Mouse (Mus musculus) kidney, postnatal 0 days (tissue): ENCODE measurements at regions not wholly inside any gene's neighbourhood (a gene's known extent, or its start where the extent isn't known, plus 50 kb on each side); places are given as distances from the start of the nearest gene placed in this dataset.
A peak's percentile ranks its signal among the peaks of the same experiment; 100 is the strongest.

Experiments used
- ATAC-seq: fragments of 200-750 bp; cut with Nextera tagmentation; replicated peaks from 2 replicates; pipeline ENCODE4 v1.8.0; 2017; ENCODE audit warnings: low read depth, moderate number of reproducible peaks, moderate TSS enrichment, moderate library complexity; ENCODE audit not compliant: low FRiP score
- DNase-seq: peaks from one replicate; pipeline ENCODE4 v3.0.0-alpha.2; 2016; ENCODE audit warnings: low spot score
- H3K27ac ChIP-seq: fragments of 300-500 bp; sonication (generic); 2 replicates; pipeline ENCODE4 v1.5.1; 2014; ENCODE audit warnings: mild to moderate bottlenecking
- H3K27me3 ChIP-seq: fragments of 300-500 bp; sonication (generic); 2 replicates; pipeline ENCODE4 v1.6.1; 2014; ENCODE audit warnings: low read length, mixed read lengths; ENCODE audit not compliant: insufficient read depth
- H3K36me3 ChIP-seq: fragments of 300-500 bp; sonication (generic); 2 replicates; pipeline ENCODE4 v1.6.1; 2014; ENCODE audit warnings: low read length, mixed read lengths; ENCODE audit not compliant: insufficient read depth
- H3K4me1 ChIP-seq: fragments of 300-500 bp; sonication (generic); replicated peaks from 2 replicates; pipeline ENCODE4 v1.6.1; 2014; ENCODE audit warnings: antibody characterized with exemption, low read length, mixed read lengths; ENCODE audit not compliant: insufficient read depth
- H3K4me2 ChIP-seq: fragments of 300-500 bp; sonication (generic); 2 replicates; pipeline ENCODE4 v1.6.1; 2014; ENCODE audit warnings: mild to moderate bottlenecking, low read length, moderate library complexity, mixed read lengths
- H3K4me3 ChIP-seq: fragments of 300-500 bp; sonication (generic); replicated peaks from 2 replicates; pipeline ENCODE4 v1.5.1; 2014; ENCODE audit warnings: low read depth, low read length
- H3K9ac ChIP-seq: fragments of 300-500 bp; sonication (generic); 2 replicates; pipeline ENCODE4 v1.6.1; 2014; ENCODE audit warnings: low read depth, low read length
- H3K9me3 ChIP-seq: fragments of 300-500 bp; sonication (generic); replicated peaks from 2 replicates; pipeline ENCODE4 v1.6.1; 2016; ENCODE audit warnings: low read length, inconsistent platforms, mixed read lengths
- CTCF ChIP-seq: IDR thresholded peaks from 2 replicates; pipeline ENCODE4 v1.5.1; 2016; ENCODE audit warnings: antibody characterized with exemption, low read depth, mild to moderate bottlenecking, moderate library complexity
- WGBS: fragments of 180-500 bp; shearing (Covaris S2); extraction: QIAGEN DNeasy Blood & Tissue Kit; methylation state at CpG from one replicate; pipeline ENCODE4 v1.1.7; 2014; 5-methylcytosine and 5-hydroxymethylcytosine counted together

- 78% methylated on average over 8 of the region's 8 CpGs for WGBS
- no peaks in the 10 kb centered on the region for H3K27me3 ChIP-seq
- H3K4me2 ChIP-seq, result no peak overlapping the region
- no peaks in the 10 kb centered on the region for H3K36me3 ChIP-seq
- H3K9me3 ChIP-seq, result no peaks in the 10 kb centered on the region
- H3K9ac ChIP-seq, result no peak overlapping the region
- no peak overlapping the region for H3K4me3 ChIP-seq
- no peak overlapping the region for H3K27ac ChIP-seq
- H3K4me1 ChIP-seq, result no peaks in the 10 kb centered on the region
- no peak for DNase-seq
- no peak for TF ChIP-seq CTCF
- no peak for ATAC-seq
Observed at GRCm38 (mm10) chr8:103851286-103851685, 250.1 kb upstream of the Cdh5 start.

- no peak for TF ChIP-seq CTCF
- Histone ChIP-seq H3K4me3 (no peak overlapping the region), H3K36me3 (no peaks in the 10 kb centered on the region), H3K4me1 (no peaks in the 10 kb centered on the region), H3K27me3 (no peaks in the 10 kb centered on the region), H3K4me2 (no peak overlapping the region), H3K27ac (no peak overlapping the region), H3K9ac (no peak overlapping the region), H3K9me3 (no peaks in the 10 kb centered on the region)
- ATAC-seq, result no peak
- DNase-seq, result no peak
- 75% methylated on average over 4 of the region's 4 CpGs for WGBS
Observed at GRCm38 (mm10) chr8:103853048-103853447, 248.4 kb upstream of the Cdh5 start.

GRCm38 (mm10) chr8:103855291-103855690, 246.1 kb upstream of the Cdh5 start:
- TF ChIP-seq CTCF, result no peak
- Histone ChIP-seq H3K27ac (no peak overlapping the region), H3K4me3 (no peak overlapping the region), H3K9me3 (no peaks in the 10 kb centered on the region), H3K4me2 (no peak overlapping the region), H3K36me3 (no peaks in the 10 kb centered on the region), H3K27me3 (no peaks in the 10 kb centered on the region), H3K4me1 (no peaks in the 10 kb centered on the region), H3K9ac (no peak overlapping the region)
- DNase-seq (no peak), ATAC-seq (no peak)
- WGBS, result 78% methylated on average over 9 of the region's 9 CpGs

GRCm38 (mm10) chr8:103859130-103859529, 242.3 kb upstream of the Cdh5 start:
- Histone ChIP-seq H3K4me3 (no peak overlapping the region), H3K9ac (no peak overlapping the region), H3K9me3 (no peaks in the 10 kb centered on the region), H3K27me3 (no peaks in the 10 kb centered on the region), H3K4me2 (no peak overlapping the region), H3K4me1 (no peaks in the 10 kb centered on the region), H3K36me3 (no peaks in the 10 kb centered on the region), H3K27ac (no peak overlapping the region)
- DNase-seq (no peak), ATAC-seq (no peak)
- 96% methylated on average over 1 of the region's 1 CpGs for WGBS
- no peak for TF ChIP-seq CTCF

- no peaks in the 10 kb centered on the region for H3K27me3 ChIP-seq
- H3K36me3 ChIP-seq, result no peaks in the 10 kb centered on the region
- no peak overlapping the region for H3K4me2 ChIP-seq
- DNase-seq (peak; percentile 16), ATAC-seq (no peak)
- TF ChIP-seq CTCF, result no peak
- H3K27ac ChIP-seq, result no peak overlapping the region
- no peaks in the 10 kb centered on the region for H3K9me3 ChIP-seq
- H3K4me1 ChIP-seq, result 0 out of 2 replicates have a peak, but pooled peaks cover 7% of the 10 kb centered on the region
- no peak overlapping the region for H3K9ac ChIP-seq
- no peak overlapping the region for H3K4me3 ChIP-seq
- WGBS, result 47% methylated on average over 7 of the region's 7 CpGs
Observed at GRCm38 (mm10) chr8:103873598-103874502, 227.6 kb upstream of the Cdh5 start.

DNA sequence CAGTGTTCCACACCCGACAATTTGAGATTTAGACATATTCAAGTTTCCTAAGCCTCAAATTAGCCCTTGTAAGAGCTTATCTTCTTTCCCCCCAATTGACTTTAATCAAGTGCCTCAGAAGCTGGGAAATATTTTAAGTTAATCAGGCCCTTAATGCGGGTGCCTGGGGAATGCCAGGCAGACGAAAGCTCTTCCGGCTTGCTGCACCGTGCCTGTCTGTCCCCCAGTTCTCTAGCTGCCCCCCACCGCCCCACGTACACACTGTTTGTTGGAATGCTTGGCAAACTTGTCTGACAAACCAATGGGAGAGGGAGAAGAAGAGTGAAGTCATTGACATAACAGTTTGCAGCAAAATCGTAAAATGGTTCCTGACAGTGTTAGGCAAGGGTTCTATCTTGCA, 226.9 kb upstream of the Cdh5 start:
- Histone ChIP-seq H3K4me1 (0 out of 2 replicates have a peak, but pooled peaks cover 7% of the 10 kb centered on the region), H3K4me3 (no peak overlapping the region), H3K4me2 (no peak overlapping the region), H3K36me3 (no peaks in the 10 kb centered on the region), H3K9me3 (no peaks in the 10 kb centered on the region), H3K27me3 (no peaks in the 10 kb centered on the region), H3K9ac (no peak overlapping the region), H3K27ac (no peak overlapping the region)
- 69% methylated on average over 8 of the region's 8 CpGs for WGBS
- DNase-seq (no peak), ATAC-seq (no peak)
- TF ChIP-seq CTCF, result no peak
